Mouse (Mus musculus) forebrain, embryonic 16.5 days (tissue): ENCODE measurements at regions not wholly inside any gene's neighbourhood (a gene's known extent, or its start where the extent isn't known, plus 50 kb on each side); places are given as distances from the start of the nearest gene placed in this dataset.

Experiments used
- ATAC-seq: fragments of 200-750 bp; cut with Nextera tagmentation; 2 replicates; pipeline ENCODE4 v1.8.0; 2017; ENCODE audit warnings: mild to moderate bottlenecking, moderate library complexity
- H3K27ac ChIP-seq: fragments of 300-500 bp; sonication (generic); 2 replicates; pipeline ENCODE4 v1.5.1; 2014; ENCODE audit warnings: low read length, control low read depth
- H3K27me3 ChIP-seq: fragments of 300-500 bp; sonication (generic); replicated peaks from 2 replicates; pipeline ENCODE4 v1.6.1; 2014; ENCODE audit warnings: low read length; ENCODE audit not compliant: control insufficient read depth, insufficient read depth
- H3K36me3 ChIP-seq: fragments of 300-500 bp; sonication (generic); 2 replicates; pipeline ENCODE4 v1.6.1; 2014; ENCODE audit not compliant: control insufficient read depth, insufficient read depth
- H3K4me1 ChIP-seq: fragments of 300-500 bp; sonication (generic); replicated peaks from 2 replicates; pipeline ENCODE4 v1.6.1; 2014; ENCODE audit warnings: low read length; ENCODE audit not compliant: control insufficient read depth, insufficient read depth
- H3K4me2 ChIP-seq: fragments of 300-500 bp; sonication (generic); 2 replicates; pipeline ENCODE4 v1.6.1; 2014; ENCODE audit warnings: mild to moderate bottlenecking, low read length, control low read depth
- H3K4me3 ChIP-seq: fragments of 300-500 bp; sonication (generic); replicated peaks from 2 replicates; pipeline ENCODE4 v1.5.1; 2014; ENCODE audit warnings: mild to moderate bottlenecking, low read length, control low read depth
- H3K9ac ChIP-seq: fragments of 300-500 bp; sonication (generic); replicated peaks from 2 replicates; pipeline ENCODE4 v1.6.1; 2014; ENCODE audit warnings: low read depth, low read length, control low read depth
- H3K9me3 ChIP-seq: fragments of 300-500 bp; sonication (generic); 2 replicates; pipeline ENCODE4 v1.6.1; 2016; ENCODE audit warnings: low read length; ENCODE audit not compliant: control insufficient read depth
- WGBS: fragments of 180-500 bp; shearing (Covaris S2); extraction: QIAGEN DNeasy Blood & Tissue Kit; methylation state at CpG from one replicate; pipeline ENCODE4 v1.1.7; 2014; 5-methylcytosine and 5-hydroxymethylcytosine counted together

- H3K36me3 ChIP-seq, result no peaks in the 10 kb centered on the region
- H3K4me3 ChIP-seq, result no peak overlapping the region
- H3K4me2 ChIP-seq, result no peak overlapping the region
- no peak overlapping the region for H3K27ac ChIP-seq
- ATAC-seq, result peak; percentile 47; the same call in 1 of the 2 replicates
- H3K4me1 ChIP-seq, result no peaks in the 10 kb centered on the region
- no peak overlapping the region for H3K9ac ChIP-seq
- H3K9me3 ChIP-seq, result no peaks in the 10 kb centered on the region
- 53% methylated on average over 3 of the region's 3 CpGs for WGBS
- no peaks in the 10 kb centered on the region for H3K27me3 ChIP-seq
Measured at GRCm38 (mm10) chr11:6738163-6738562, 79.8 kb downstream of the Ramp3 start.

GRCm38 (mm10) chr11:6734746-6735430 lies 76.6 kb downstream of the Ramp3 start:
- Histone ChIP-seq H3K4me3 (no peak overlapping the region), H3K4me1 (no peaks in the 10 kb centered on the region), H3K36me3 (no peaks in the 10 kb centered on the region), H3K27me3 (no peaks in the 10 kb centered on the region), H3K27ac (no peak overlapping the region), H3K9ac (no peak overlapping the region), H3K4me2 (no peak overlapping the region), H3K9me3 (no peaks in the 10 kb centered on the region)
- no peak for ATAC-seq
- WGBS, result 84% methylated on average over 7 of the region's 7 CpGs

DNA sequence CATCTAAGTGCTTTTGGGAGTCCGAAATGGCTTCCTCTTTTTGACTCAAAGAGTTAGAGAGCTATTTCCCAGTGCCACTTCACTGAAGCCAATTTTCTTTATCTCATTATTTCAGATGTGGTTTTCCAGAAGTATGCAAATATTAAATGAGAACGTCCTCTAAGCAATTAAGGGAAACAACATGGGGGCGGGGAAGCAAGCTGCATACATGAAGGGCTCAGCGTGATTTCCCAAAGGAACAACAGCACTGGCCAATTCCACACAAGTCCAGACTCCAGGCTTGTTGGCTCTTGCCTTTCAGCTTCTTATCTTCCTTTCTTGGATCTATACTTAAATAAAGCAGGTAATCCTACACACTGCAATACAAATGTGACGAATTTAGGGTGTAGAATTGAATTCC lies 73.2 kb downstream of the Ramp3 start:
- Histone ChIP-seq H3K27ac (no peak overlapping the region), H3K4me2 (no peak overlapping the region), H3K4me3 (no peak overlapping the region), H3K4me1 (no peaks in the 10 kb centered on the region), H3K9ac (no peak overlapping the region), H3K36me3 (no peaks in the 10 kb centered on the region), H3K27me3 (no peaks in the 10 kb centered on the region), H3K9me3 (no peaks in the 10 kb centered on the region)
- no peak for ATAC-seq
- 68% methylated on average over 5 of the region's 5 CpGs for WGBS
